Mouse (Mus musculus): ENCODE measurements around the gene Arpc3.

GRCm38 (mm10) chr5:122421271-122422068 lies 29.8 kb downstream of the Arpc3 start, which contains the start of gene Anapc7:
- no peak for TF ChIP-seq CTCF (IDR thresholded peaks at IDR 0.05; ENCODE audit: control insufficient read depth, insufficient read depth, low read length)
- TF ChIP-seq POLR2A (IDR thresholded peaks at IDR 0.05; ENCODE audit: borderline replicate concordance, control insufficient read depth, low read depth, low read length), result no peak

Measured in bone marrow, adult 2 months (tissue).